Mouse (Mus musculus) liver, embryonic 13.5 days (tissue): Measurements from ENCODE around the gene Gripap1. TPM values are rescaled to one million over a fixed set of nuclear protein-coding genes. Genes with fewer than 3 reads are reported as not detected.

Experiments
- ATAC-seq: fragments of 200-750 bp; cut with Nextera tagmentation; 2 replicates; pipeline ENCODE4 v1.8.0; 2017; ENCODE audit warnings: low read depth, mild to moderate bottlenecking, moderate number of reproducible peaks, moderate library complexity
- DNase-seq: peaks from one replicate; pipeline ENCODE4 v3.0.0; 2022
- H3K27ac ChIP-seq: fragments of 300-500 bp; sonication (generic); 2 replicates; pipeline ENCODE4 v1.5.1; 2015; ENCODE audit warnings: moderate library complexity, mild to moderate bottlenecking, inconsistent platforms
- H3K27me3 ChIP-seq: fragments of 300-500 bp; sonication (generic); 2 replicates; pipeline ENCODE4 v1.6.1; 2015; ENCODE audit warnings: mild to moderate bottlenecking, inconsistent platforms
- H3K36me3 ChIP-seq: fragments of 300-500 bp; sonication (generic); 2 replicates; pipeline ENCODE4 v1.6.1; 2015; ENCODE audit warnings: mild to moderate bottlenecking, inconsistent platforms
- H3K4me1 ChIP-seq: fragments of 300-500 bp; sonication (generic); replicated peaks from 2 replicates; pipeline ENCODE4 v1.6.1; 2015; ENCODE audit warnings: inconsistent platforms
- H3K4me2 ChIP-seq: fragments of 300-500 bp; sonication (generic); 2 replicates; pipeline ENCODE4 v1.6.1; 2015; ENCODE audit warnings: inconsistent platforms, mild to moderate bottlenecking, moderate library complexity
- H3K4me3 ChIP-seq: fragments of 300-500 bp; sonication (generic); replicated peaks from 2 replicates; pipeline ENCODE4 v1.5.1; 2015; ENCODE audit warnings: mild to moderate bottlenecking, inconsistent platforms
- H3K9ac ChIP-seq: fragments of 300-500 bp; sonication (generic); 2 replicates; pipeline ENCODE4 v1.6.1; 2015; ENCODE audit warnings: mild to moderate bottlenecking, inconsistent platforms
- H3K9me3 ChIP-seq: fragments of 300-500 bp; sonication (generic); replicated peaks from 2 replicates; pipeline ENCODE4 v1.6.1; 2016; ENCODE audit warnings: inconsistent platforms
- WGBS: fragments of 180-500 bp; shearing (Covaris S2); methylation state at CpG from one replicate; pipeline ENCODE4 v1.1.7; 2015; ENCODE audit not compliant: insufficient replicate concordance; 5-methylcytosine and 5-hydroxymethylcytosine counted together
- polyA plus RNA-seq: library from polyadenylated mRNA; unstranded; fragments of >200 nt; fragmentation: Nextera tagmentation; extraction: Ambion mirVana; gene quantifications from 2 replicates; pipeline ENCODE4 v1.2.1, GENCODE M21; 2015

Gene Gripap1
- polyA plus RNA-seq, 1 experiment from 2014 or later, result 30.6 TPM

DNA sequence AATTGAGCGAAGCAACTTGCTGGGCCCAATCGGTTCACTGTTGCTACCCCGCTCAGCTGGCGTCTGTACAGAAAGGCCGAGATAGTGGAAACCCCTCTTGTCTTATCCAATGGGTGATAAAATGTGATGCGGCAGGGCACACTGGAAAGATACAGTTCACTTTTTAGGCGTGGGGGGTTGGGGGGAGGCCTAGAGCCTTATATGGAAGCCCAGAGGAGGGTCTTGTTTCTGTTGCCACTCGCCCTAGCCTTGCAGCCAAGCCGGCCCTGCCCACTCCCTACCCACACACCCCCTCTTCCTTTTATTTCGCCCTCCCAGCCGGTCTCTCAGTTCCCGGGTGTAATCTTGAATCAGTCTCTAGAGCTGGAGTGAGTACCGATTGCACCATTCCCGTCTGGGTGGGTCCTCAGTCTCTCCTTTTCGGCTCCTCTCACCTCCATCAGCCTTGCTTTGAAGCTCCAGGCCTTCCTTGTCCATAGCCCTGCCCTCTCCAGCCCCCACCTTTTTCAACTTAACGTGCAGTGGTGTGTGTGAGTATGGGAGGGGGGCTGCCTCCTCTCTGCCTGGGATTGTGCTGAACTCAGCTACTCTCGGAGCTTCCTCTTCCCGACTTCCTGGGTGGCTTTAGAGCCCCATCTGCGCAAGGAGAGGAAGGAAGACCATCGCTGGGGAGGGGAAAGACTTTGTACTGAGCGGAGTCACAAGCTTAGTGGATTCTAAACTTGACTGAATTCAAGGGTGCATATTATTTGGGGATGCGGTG, 25.8 kb upstream of the Gripap1 start:
- Histone ChIP-seq H3K36me3 (peaks cover 23% of the 10 kb centered on the region), H3K9ac (peak overlapping the region; percentile 78), H3K27me3 (no peaks in the 10 kb centered on the region), H3K4me1 (peaks cover 45% of the 10 kb centered on the region), H3K9me3 (no peaks in the 10 kb centered on the region), H3K4me3 (peak overlapping the region; percentile 73), H3K4me2 (peak overlapping the region; percentile 84), H3K27ac (peak overlapping the region; percentile 74)
- 9% methylated on average over 22 of the region's 22 CpGs for WGBS
- no peak for ATAC-seq
- DNase-seq, result no peak

GRCm38 (mm10) chrX:7764657-7765280, 24.8 kb upstream of the Gripap1 start:
- H3K36me3 ChIP-seq, result peaks cover 24% of the 10 kb centered on the region
- 33% methylated on average over 9 of the region's 9 CpGs for WGBS
- H3K27me3 ChIP-seq, result no peaks in the 10 kb centered on the region
- DNase-seq (no peak), ATAC-seq (no peak)
- no peak overlapping the region for H3K27ac ChIP-seq
- H3K4me2 ChIP-seq, result peak overlapping the region; percentile 84
- H3K4me1 ChIP-seq, result peaks cover 53% of the 10 kb centered on the region
- H3K9me3 ChIP-seq, result no peaks in the 10 kb centered on the region
- peak overlapping the region; percentile 78; the same call in 1 of the 2 replicates for H3K9ac ChIP-seq
- peak overlapping the region; percentile 73 for H3K4me3 ChIP-seq

DNA sequence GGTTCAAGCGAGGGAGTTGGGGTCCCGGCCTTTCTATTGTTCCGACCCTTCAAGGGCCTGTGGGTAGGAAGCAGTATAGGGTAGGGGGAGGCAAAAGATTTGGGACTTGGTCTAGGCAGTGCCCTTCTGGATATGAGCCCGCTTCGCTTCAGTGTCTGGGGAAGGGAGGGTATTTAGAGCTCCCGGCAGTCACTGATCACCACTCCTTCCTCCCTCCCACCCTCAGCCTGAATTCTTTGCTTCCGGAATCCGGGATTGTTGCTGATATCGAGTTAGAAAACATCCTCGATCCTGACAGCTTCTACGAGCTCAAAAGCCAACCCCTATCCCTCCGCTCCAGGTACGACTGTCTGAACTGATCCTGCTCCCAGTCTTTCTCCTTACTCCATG, 24.3 kb upstream of the Gripap1 start:
- Histone ChIP-seq H3K9me3 (no peaks in the 10 kb centered on the region), H3K36me3 (peaks cover 27% of the 10 kb centered on the region), H3K4me1 (peaks cover 53% of the 10 kb centered on the region), H3K27ac (peak overlapping the region; percentile 64; the same call in 1 of the 2 replicates), H3K4me2 (peak overlapping the region; percentile 84), H3K4me3 (peak overlapping the region; percentile 73), H3K9ac (peak overlapping the region; percentile 61), H3K27me3 (no peaks in the 10 kb centered on the region)
- no peak for ATAC-seq
- DNase-seq, result no peak
- WGBS, result 22% methylated on average over 13 of the region's 13 CpGs

DNA sequence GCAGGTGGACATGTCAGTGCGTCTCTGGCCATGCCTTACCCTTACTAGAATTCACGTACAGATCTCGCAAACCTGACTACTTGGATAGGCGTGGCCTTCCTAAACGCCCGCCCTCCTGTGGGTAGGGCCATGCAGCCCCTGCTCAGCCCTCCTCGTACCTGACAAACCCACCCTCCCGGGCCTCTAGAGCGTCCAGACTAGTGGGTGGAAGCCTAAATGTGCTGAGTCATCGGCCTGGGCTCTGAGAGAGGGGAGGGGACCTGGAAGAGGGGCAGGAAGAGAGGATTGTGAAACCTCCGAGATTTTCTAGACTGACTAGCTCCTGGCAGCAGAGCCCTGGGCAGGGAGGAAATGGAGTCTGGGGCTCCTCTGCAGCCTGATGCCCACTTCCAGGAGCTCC, 23.8 kb upstream of the Gripap1 start:
- DNase-seq (peak; percentile 61), ATAC-seq (peak; percentile 44)
- Histone ChIP-seq H3K4me3 (peak overlapping the region; percentile 73), H3K27me3 (no peaks in the 10 kb centered on the region), H3K9ac (peak overlapping the region; percentile 61), H3K4me2 (peak overlapping the region; percentile 84), H3K27ac (peak overlapping the region; percentile 64), H3K4me1 (peaks cover 53% of the 10 kb centered on the region), H3K36me3 (peaks cover 32% of the 10 kb centered on the region), H3K9me3 (no peaks in the 10 kb centered on the region)
- WGBS, result 8% methylated on average over 11 of the region's 11 CpGs

DNA sequence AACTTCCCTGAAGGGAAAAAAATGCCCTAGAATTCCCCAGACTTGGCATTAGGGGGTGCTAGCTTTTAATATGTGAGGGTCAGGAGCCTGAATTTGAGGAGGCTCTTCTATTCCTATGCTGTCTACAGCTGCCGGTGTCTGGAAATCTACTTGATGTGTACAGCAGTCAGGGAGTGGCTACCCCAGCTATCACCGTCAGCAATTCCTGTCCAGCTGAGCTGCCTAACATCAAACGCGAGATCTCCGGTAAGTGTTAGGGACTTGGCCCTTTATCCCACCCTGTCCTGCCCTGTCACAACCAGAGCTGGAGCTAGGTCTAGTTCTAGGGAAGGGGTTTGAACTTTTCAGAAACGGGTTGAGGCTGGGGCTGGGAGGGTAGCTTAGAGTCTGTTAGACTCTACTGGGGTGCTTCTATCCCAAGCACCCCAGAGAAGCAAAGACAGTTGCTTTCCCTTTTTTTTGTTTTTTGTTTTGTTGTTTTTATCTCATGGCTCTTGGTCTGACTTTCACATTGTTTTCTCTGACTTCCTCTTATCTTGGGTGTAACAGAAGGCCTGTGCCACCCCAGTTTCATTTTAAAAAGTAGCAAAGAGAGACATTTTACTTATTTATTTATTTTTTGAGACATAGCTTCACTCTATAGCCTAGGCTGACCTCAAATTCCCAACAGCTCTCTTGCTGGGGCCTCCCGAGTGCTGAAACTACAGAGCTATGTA, 20.1 kb upstream of the Gripap1 start:
- ATAC-seq, result peak; percentile 52; the same call in 1 of the 2 replicates
- H3K9ac ChIP-seq, result no peak overlapping the region; the same call in 1 of the 2 replicates
- no peak for DNase-seq
- peaks cover 35% of the 10 kb centered on the region for H3K4me1 ChIP-seq
- H3K9me3 ChIP-seq, result no peaks in the 10 kb centered on the region
- H3K4me3 ChIP-seq, result no peak overlapping the region
- peak overlapping the region; percentile 24 for H3K4me2 ChIP-seq
- no peaks in the 10 kb centered on the region for H3K27me3 ChIP-seq
- whole genome bisulfite sequencing, result 51% methylated on average over 7 of the region's 7 CpGs
- H3K27ac ChIP-seq, result peak overlapping the region; percentile 71
- peaks cover 53% of the 10 kb centered on the region for H3K36me3 ChIP-seq

GRCm38 (mm10) chrX:7772766-7773165, 16.8 kb upstream of the Gripap1 start:
- WGBS, result 43% methylated on average over 2 of the region's 2 CpGs
- no peak for DNase-seq
- Histone ChIP-seq H3K9me3 (no peaks in the 10 kb centered on the region), H3K27ac (no peak overlapping the region), H3K4me1 (peaks cover 27% of the 10 kb centered on the region), H3K36me3 (peaks cover 40% of the 10 kb centered on the region), H3K27me3 (no peaks in the 10 kb centered on the region), H3K4me2 (no peak overlapping the region), H3K4me3 (no peak overlapping the region), H3K9ac (no peak overlapping the region)
- ATAC-seq, result no peak

DNA sequence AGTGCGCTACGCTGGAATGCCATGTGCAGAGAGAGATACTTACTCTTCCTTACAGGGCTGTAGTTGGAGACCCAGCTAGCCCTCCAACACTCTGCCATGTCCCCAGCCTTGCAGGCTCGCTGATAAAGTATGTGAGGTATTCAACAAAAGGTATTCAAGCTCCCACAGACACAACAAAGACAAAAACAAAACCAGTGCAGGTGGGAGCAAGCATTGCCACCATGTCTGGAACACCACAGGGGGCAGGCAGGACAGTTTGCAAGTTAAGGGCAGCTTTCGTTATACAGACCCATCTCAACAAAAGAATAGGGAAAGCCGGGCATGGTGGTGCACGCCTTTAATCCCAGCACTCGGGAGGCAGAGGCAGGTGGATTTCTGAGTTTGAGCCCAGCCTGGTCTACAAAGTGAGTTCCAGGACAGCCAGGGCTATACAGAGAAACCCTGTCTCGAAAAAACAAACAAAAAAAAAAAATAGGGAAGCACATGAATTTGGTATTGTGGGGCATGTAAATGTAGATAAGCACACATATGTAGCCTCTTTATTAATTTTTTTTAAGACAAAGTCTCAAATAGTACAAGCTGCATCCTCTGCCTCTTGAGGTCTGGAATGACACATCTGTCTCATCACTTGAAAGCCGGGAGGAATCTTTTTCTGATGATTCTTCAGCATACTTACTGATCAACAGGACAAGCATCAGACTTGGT, 13.9 kb upstream of the Gripap1 start:
- no peaks in the 10 kb centered on the region for H3K27me3 ChIP-seq
- ATAC-seq (no peak), DNase-seq (no peak)
- H3K9me3 ChIP-seq, result no peaks in the 10 kb centered on the region
- H3K4me1 ChIP-seq, result peaks cover 37% of the 10 kb centered on the region
- no peak overlapping the region for H3K4me2 ChIP-seq
- H3K36me3 ChIP-seq, result peaks cover 23% of the 10 kb centered on the region
- 64% methylated on average over 9 of the region's 9 CpGs for WGBS
- no peak overlapping the region; the same call in 1 of the 2 replicates for H3K9ac ChIP-seq
- H3K27ac ChIP-seq, result peak overlapping the region; percentile 47; the same call in 1 of the 2 replicates
- no peak overlapping the region for H3K4me3 ChIP-seq

- Histone ChIP-seq H3K4me3 (no peak overlapping the region), H3K9me3 (no peaks in the 10 kb centered on the region), H3K27me3 (no peaks in the 10 kb centered on the region), H3K27ac (peak overlapping the region; percentile 95), H3K4me1 (peaks cover 42% of the 10 kb centered on the region), H3K36me3 (peaks cover 19% of the 10 kb centered on the region), H3K9ac (no peak overlapping the region), H3K4me2 (no peak overlapping the region)
- peak; percentile 59 for ATAC-seq
- 34% methylated on average over 8 of the region's 8 CpGs for WGBS
- peak; percentile 38 for DNase-seq
Measured at GRCm38 (mm10) chrX:7776329-7777082, 13.1 kb upstream of the Gripap1 start.

- Histone ChIP-seq H3K27ac (peak overlapping the region; percentile 95), H3K4me2 (peak overlapping the region; percentile 53), H3K4me1 (peaks cover 42% of the 10 kb centered on the region), H3K36me3 (peaks cover 8% of the 10 kb centered on the region), H3K9ac (peak overlapping the region; percentile 60), H3K27me3 (no peaks in the 10 kb centered on the region), H3K9me3 (no peaks in the 10 kb centered on the region), H3K4me3 (peak overlapping the region; percentile 18; the same call in 1 of the 2 replicates)
- WGBS, result 30% methylated on average over 7 of the region's 7 CpGs
- DNase-seq, result peak; percentile 57
- peak; percentile 90 for ATAC-seq
Measured at GRCm38 (mm10) chrX:7778450-7779244, 10.9 kb upstream of the Gripap1 start.

DNA sequence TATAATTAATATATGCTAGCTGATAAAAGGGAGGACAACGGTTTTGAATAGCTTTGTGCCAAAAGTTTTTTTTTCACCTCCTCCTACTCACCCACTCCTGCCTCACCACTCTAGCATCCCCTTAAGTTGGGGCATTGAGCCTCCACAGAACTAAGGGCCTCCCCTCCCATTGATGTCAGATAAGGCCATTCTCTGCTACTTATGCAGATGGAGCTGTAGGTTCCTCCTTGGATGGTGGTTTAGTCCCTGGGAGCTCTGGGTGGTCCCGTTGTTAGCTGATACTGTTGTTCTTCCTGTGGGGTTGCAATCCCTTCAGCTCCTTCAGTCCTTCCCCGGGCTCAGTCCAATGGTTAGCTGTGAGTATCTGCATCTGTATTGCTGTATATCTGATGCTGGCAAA, 10.3 kb upstream of the Gripap1 start:
- Histone ChIP-seq H3K9ac (peak overlapping the region; percentile 60), H3K9me3 (no peaks in the 10 kb centered on the region), H3K4me1 (peaks cover 42% of the 10 kb centered on the region), H3K4me3 (0 out of 2 replicates have a peak overlapping the region, but pooled peaks have one; percentile 18), H3K27me3 (no peaks in the 10 kb centered on the region), H3K27ac (peak overlapping the region; percentile 95), H3K4me2 (peak overlapping the region; percentile 53), H3K36me3 (peaks cover 3% of the 10 kb centered on the region; the same call in 1 of the 2 replicates)
- ATAC-seq (peak; percentile 77), DNase-seq (no peak)
- WGBS, result 12% methylated on average over 3 of the region's 3 CpGs
